Mouse (Mus musculus): Measurements from ENCODE around the gene Nr2f1. TPM values are rescaled to one million over a fixed set of nuclear protein-coding genes. Genes with fewer than 3 reads are reported as not detected.
A peak's percentile ranks its signal among the peaks of the same experiment; 100 is the strongest.

The Nr2f1 gene
- polyA plus RNA-seq, 1 experiment from 2014 or later, result 57.4 TPM

- no peak for ATAC-seq (ENCODE audit: low FRiP score, low read depth)
These were observed 8.5 kb upstream of the Nr2f1 start for GRCm38 (mm10) chr13:78207796-78208645.

GRCm38 (mm10) chr13:78206891-78207430 lies 7.4 kb upstream of the Nr2f1 start:
- Histone ChIP-seq H3K4me1 (replicated peaks) (peaks cover 65% of the 10 kb centered on the region), H3K4me3 (no peak overlapping the region), H3K9ac (no peak overlapping the region), H3K27me3 (no peaks in the 10 kb centered on the region), H3K9me3 (no peaks in the 10 kb centered on the region), H3K27ac (replicated peaks) (peak overlapping the region; percentile 41), H3K36me3 (no peaks in the 10 kb centered on the region), H3K4me2 (peak overlapping the region; percentile 74)
- 24% methylated on average over 7 of the region's 7 CpGs for WGBS
- no peak for ATAC-seq (ENCODE audit: low FRiP score, low read depth)

More at GRCm38 (mm10) chr13:78207796-78208645, 8.5 kb upstream of the Nr2f1 start:
- Histone ChIP-seq H3K4me1 (replicated peaks) (peaks cover 69% of the 10 kb centered on the region), H3K4me3 (no peak overlapping the region), H3K9me3 (no peaks in the 10 kb centered on the region), H3K9ac (no peak overlapping the region), H3K4me2 (peak overlapping the region; percentile 74), H3K27me3 (no peaks in the 10 kb centered on the region), H3K27ac (replicated peaks) (peak overlapping the region; percentile 65), H3K36me3 (no peaks in the 10 kb centered on the region)
- WGBS, result 13% methylated on average over 12 of the region's 12 CpGs

DNA sequence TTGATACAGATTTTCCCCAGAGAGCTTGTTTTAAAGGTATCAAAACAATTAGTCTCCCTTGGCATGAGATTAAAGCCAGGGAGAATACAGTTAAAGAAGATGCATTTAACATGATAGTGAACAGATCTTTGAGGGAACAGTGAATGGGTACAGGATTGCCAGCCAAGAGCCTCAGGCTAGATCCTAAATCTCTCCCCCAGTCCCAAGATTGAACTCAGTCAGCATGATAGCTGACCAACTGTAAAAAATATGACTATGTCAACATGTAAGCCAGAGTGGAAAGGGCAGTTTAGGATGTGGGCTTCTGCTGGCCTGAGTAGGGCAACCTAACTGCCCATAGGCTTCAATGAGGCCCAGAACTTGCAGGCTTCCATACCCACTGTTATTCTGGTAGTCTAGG lies 5.9 kb upstream of the Nr2f1 start:
- Histone ChIP-seq H3K27me3 (no peaks in the 10 kb centered on the region), H3K4me2 (peak overlapping the region; percentile 74), H3K4me3 (no peak overlapping the region), H3K9me3 (no peaks in the 10 kb centered on the region), H3K4me1 (replicated peaks) (peaks cover 52% of the 10 kb centered on the region), H3K27ac (replicated peaks) (peak overlapping the region; percentile 50; the same call in 1 of the 2 replicates), H3K9ac (no peak overlapping the region), H3K36me3 (no peaks in the 10 kb centered on the region)
- no peak for ATAC-seq (ENCODE audit: low FRiP score, low read depth)

DNA sequence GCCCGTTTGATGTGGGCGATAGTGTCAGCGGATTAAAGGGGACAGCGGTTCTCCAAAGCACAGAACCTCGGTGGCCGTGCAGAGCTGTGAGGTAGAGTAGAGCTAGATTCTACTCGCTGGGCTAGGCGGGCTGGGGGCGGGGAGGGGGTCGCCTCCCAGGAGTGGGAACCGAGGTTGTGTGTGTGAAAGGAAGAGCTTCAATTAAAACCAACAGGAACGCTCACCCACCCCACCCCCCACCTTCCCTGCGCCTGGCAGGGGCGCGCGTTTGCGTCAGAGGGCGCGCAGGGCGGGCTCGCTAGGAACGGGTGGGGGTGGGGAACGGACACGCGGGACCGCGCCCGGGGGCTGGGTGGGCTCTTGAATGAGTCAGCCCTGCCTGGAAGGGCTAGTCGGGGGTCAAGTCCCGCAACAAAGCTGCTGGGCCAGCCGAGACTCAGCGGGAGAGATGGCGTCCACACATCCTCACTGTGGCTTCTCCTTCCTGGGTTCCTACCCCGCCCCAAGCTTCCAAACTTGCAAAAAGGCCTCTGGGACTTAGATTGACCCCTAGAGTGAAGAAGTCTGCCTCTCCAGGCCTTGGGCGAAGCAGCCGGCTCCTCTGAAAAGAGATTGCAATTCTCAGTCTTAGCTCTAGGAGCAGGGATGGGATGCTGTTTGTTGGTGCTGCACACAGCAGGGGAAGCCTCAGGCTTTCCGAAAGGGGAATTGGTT lies 3.9 kb upstream of the Nr2f1 start:
- H3K4me3 ChIP-seq, result peak overlapping the region; percentile 96
- H3K9ac ChIP-seq, result peak overlapping the region; percentile 65
- peak overlapping the region; percentile 74 for H3K4me2 ChIP-seq
- WGBS, result under 1% methylated on average over 37 of the region's 37 CpGs
- peak; percentile 61 for ATAC-seq (ENCODE audit: low FRiP score, low read depth)
- no peaks in the 10 kb centered on the region for H3K27me3 ChIP-seq
- H3K36me3 ChIP-seq, result no peaks in the 10 kb centered on the region
- H3K4me1 ChIP-seq (replicated peaks), result peaks cover 33% of the 10 kb centered on the region
- H3K9me3 ChIP-seq, result no peaks in the 10 kb centered on the region
- H3K27ac ChIP-seq (replicated peaks), result peak overlapping the region; percentile 100

DNA sequence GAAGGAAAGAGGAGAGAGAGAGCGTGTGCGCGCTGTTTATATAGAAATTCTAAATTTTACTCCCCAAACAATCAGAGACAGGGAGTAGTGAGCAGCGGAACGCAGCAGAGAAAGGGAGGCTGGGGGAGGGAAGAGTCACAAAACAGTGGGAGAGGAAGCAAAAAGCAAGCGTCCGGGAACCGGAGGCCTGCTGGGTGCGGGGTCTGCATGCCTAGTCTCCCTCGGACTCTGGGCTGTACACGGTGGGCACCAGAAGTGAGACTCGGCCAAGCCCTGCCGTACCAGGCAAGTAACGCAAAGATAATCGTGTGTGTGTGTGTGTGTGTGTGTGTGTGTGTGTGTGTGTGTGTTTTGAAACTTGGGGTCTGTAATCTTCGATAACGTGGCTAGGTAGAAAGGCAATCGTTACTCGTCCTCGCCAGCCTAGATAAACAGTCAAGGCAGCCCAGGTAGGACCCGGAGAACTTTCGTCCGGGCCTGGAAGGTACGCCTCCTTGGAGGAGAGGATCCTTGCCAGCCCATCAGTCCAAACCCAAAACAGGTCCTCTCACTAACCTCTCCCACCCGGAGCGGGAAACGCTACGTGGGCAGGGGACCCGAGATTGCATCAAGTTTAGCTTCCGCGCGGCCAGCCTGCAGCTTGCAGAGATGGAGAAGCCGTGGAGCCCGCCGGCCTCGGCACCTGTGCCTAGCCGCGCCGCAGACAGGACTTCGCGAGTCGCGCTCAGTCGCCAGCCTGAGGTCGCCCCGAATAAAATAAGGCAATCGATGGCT lies 3.2 kb upstream of the Nr2f1 start:
- H3K36me3 ChIP-seq, result no peaks in the 10 kb centered on the region
- H3K9me3 ChIP-seq, result no peaks in the 10 kb centered on the region
- peak overlapping the region; percentile 65 for H3K9ac ChIP-seq
- under 1% methylated on average over 46 of the region's 47 CpGs for WGBS
- H3K27ac ChIP-seq (replicated peaks), result peak overlapping the region; percentile 100
- H3K4me2 ChIP-seq, result peak overlapping the region; percentile 74
- ATAC-seq (ENCODE audit: low FRiP score, low read depth), result peak; percentile 5
- no peaks in the 10 kb centered on the region for H3K27me3 ChIP-seq
- peaks cover 26% of the 10 kb centered on the region for H3K4me1 ChIP-seq (replicated peaks)
- H3K4me3 ChIP-seq, result peak overlapping the region; percentile 96

DNA sequence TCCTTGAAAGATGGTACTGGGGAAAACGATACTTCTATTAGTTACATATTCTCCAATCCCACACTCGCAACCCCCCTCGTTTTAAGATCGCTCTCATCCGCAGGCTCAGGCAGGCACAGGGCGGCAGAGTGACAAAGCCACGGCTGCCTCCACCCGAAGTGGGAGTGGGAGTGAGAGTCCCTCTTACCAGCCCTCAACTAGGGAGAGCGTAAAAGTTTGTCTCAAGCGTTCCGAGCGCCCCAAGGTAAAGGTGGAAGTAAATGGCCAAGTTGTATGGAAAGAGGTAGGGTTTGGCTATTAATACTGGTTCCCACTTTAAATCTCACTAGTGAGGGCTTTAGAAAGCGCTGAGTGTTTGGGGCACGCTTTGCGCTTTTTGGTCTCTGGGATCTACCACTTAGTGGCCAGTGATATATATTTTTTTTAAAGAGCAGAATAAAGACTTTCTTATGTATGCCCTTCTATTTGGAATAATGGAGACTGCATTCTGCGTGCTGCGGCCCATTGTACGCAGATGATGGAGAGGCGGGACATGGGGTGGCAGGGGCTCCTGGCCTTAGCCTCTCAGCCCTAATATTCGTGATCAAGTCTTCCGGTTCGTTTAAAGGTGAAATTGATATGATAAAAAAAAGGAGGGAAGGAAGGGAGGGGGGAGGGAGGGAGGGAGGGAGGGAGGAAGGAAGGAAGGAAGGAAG lies 2.5 kb upstream of the Nr2f1 start:
- no peaks in the 10 kb centered on the region for H3K36me3 ChIP-seq
- peak; percentile 24; the same call in 1 of the 2 replicates for ATAC-seq (ENCODE audit: low FRiP score, low read depth)
- peak overlapping the region; percentile 100 for H3K27ac ChIP-seq (replicated peaks)
- peak overlapping the region; percentile 96 for H3K4me3 ChIP-seq
- peak overlapping the region; percentile 74 for H3K4me2 ChIP-seq
- under 1% methylated on average over 22 of the region's 22 CpGs for WGBS
- peaks cover 25% of the 10 kb centered on the region for H3K4me1 ChIP-seq (replicated peaks)
- no peaks in the 10 kb centered on the region for H3K27me3 ChIP-seq
- no peaks in the 10 kb centered on the region for H3K9me3 ChIP-seq
- H3K9ac ChIP-seq, result peak overlapping the region; percentile 65

- Histone ChIP-seq H3K4me1 (replicated peaks) (peaks cover 22% of the 10 kb centered on the region), H3K27ac (replicated peaks) (peak overlapping the region; percentile 100), H3K4me2 (peak overlapping the region; percentile 74), H3K9ac (peak overlapping the region; percentile 65), H3K4me3 (peak overlapping the region; percentile 96), H3K9me3 (no peaks in the 10 kb centered on the region), H3K27me3 (no peaks in the 10 kb centered on the region), H3K36me3 (no peaks in the 10 kb centered on the region)
- WGBS, result under 1% methylated on average over 27 of the region's 30 CpGs
- peak; percentile 67 for ATAC-seq (ENCODE audit: low FRiP score, low read depth)
These were observed 1.7 kb upstream of the Nr2f1 start for GRCm38 (mm10) chr13:78200991-78201870.

DNA sequence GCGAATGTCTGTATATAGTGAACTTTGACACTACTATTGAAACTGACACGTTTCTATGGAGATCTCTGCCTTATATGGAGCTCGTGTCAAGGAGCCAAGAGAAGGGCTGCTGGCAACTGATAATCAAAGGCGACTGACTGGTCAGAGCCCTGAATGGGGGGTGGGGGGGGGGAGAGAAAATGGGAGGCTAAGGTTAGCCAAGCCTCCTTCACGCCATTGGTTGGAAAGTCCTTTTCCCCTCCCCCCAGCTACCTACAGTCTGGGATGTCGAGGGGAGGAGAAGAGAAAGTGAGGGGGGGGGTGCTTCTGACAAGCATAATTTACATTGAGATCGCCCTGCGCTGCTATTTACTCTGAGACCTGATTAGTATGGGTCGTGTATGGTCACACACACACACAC lies 850 bp upstream of the Nr2f1 start:
- WGBS, result under 1% methylated on average over 9 of the region's 9 CpGs
- Histone ChIP-seq H3K9me3 (no peaks in the 10 kb centered on the region), H3K4me1 (replicated peaks) (peaks cover 20% of the 10 kb centered on the region), H3K4me3 (peak overlapping the region; percentile 96), H3K27ac (replicated peaks) (peak overlapping the region; percentile 100), H3K9ac (peak overlapping the region; percentile 100; the same call in 1 of the 2 replicates), H3K4me2 (peak overlapping the region; percentile 74), H3K27me3 (no peaks in the 10 kb centered on the region), H3K36me3 (no peaks in the 10 kb centered on the region)
- ATAC-seq (ENCODE audit: low FRiP score, low read depth), result peak; percentile 77

DNA sequence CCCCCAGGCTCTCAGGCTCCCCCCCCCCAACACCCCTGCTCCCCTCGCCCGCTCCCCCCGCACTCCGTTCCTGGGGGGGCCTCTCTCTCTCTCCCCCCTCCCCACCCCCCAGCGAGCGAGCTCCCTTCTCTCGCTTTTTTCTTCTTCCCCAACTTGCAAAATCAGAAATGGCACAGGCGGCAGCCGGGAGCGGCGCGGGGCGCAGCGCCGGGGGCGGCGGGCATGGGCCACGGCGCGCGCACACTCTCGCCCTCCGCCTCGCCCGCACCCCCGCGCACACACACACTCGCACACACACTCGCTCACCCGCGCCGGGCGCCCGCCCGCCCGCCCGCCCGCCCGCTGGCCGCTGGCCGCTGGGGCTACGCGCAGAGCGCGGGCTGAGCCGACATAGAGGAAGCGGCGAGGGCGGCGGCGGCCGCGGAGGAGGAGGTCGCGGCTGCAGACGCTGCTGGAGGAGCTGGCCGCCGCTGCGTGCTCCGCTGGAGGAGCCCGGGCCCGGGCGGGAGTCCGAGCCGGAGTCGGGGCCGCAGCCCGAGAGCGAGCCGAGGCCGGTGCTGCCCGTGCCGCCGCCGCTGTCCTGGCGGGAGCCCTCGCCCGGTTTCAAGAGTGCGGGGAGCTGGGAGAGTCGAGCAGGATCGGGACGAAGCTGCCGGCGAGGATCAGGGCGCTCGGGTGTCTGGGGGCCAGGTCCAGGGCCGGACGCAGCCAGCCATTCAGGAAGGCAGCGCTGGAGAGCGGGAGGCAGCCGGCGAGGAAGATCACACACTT lies 501 bp downstream of the Nr2f1 start:
- H3K27ac ChIP-seq (replicated peaks), result peak overlapping the region; percentile 100
- under 1% methylated on average over 75 of the region's 92 CpGs for WGBS
- H3K4me1 ChIP-seq (replicated peaks), result peaks cover 9% of the 10 kb centered on the region
- no peak for ATAC-seq (ENCODE audit: low FRiP score, low read depth)
- no peaks in the 10 kb centered on the region for H3K36me3 ChIP-seq
- peak overlapping the region; percentile 96 for H3K4me3 ChIP-seq
- H3K9me3 ChIP-seq, result no peaks in the 10 kb centered on the region
- H3K27me3 ChIP-seq, result no peaks in the 10 kb centered on the region
- peak overlapping the region; percentile 74 for H3K4me2 ChIP-seq
- peak overlapping the region; percentile 100 for H3K9ac ChIP-seq

GRCm38 (mm10) chr13:78198391-78198870 lies 1.1 kb downstream of the Nr2f1 start:
- H3K36me3 ChIP-seq, result no peaks in the 10 kb centered on the region
- H3K27me3 ChIP-seq, result no peaks in the 10 kb centered on the region
- H3K4me2 ChIP-seq, result peak overlapping the region; percentile 74
- H3K9ac ChIP-seq, result peak overlapping the region; percentile 100
- no peaks in the 10 kb centered on the region for H3K9me3 ChIP-seq
- 1% methylated on average over 23 of the region's 63 CpGs for WGBS
- peak overlapping the region; percentile 96 for H3K4me3 ChIP-seq
- peaks cover 10% of the 10 kb centered on the region for H3K4me1 ChIP-seq (replicated peaks)
- ATAC-seq (ENCODE audit: low FRiP score, low read depth), result no peak
- peak overlapping the region; percentile 100 for H3K27ac ChIP-seq (replicated peaks)

Measured in hindbrain, embryonic 15.5 days (tissue).